Comparison of ENCODE assay signal across 23 mouse cellular contexts in the genomic region with DNA sequence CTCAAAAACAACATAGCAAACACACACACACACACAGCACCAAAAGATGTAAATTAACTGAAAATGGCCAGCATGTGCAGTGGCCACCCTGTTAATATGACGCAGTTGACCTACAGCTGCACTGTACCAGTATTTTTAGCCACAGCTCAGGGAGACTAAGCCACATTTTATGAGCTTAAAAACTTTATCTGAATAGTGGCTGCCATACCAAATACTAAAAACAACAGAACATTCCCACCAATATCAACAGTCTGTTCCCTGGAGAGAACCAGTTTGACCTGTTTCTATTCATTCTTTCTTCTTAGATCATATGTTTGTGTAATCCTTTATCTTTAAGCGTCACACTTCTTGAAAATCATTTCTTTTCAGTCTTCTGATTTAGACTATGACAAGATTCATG. TPM values are rescaled to one million over a fixed set of nuclear protein-coding genes. Genes with fewer than 3 reads are reported as not detected.
A peak's percentile ranks its signal among the peaks of the same experiment; 100 is the strongest.
DNase-seq lines count a peak whose midpoint lies in the region; ATAC-seq and TF ChIP-seq lines count a peak whose summit lies in the region.
"Had no signal": no experiment of that assay in that cellular context is flagged by ENCODE, and none has a peak within 500 bp of the region (broad histone marks: within the 10 kb centered on the region; RNA-seq: fewer than 3 reads in every experiment).

No protein-coding gene starts in this region.

- H3K4me2 ChIP-seq in lung, embryonic 14.5 days: no peak overlapping the region
- H3K4me2 ChIP-seq in stomach, embryonic 14.5 days (replicated peaks; ENCODE audit: low read depth, low read length): no peak overlapping the region
- no peak overlapping the region for H3K4me2 ChIP-seq in stomach, embryonic 16.5 days (ENCODE audit: low read depth, low read length)
- H3K4me2 ChIP-seq in midbrain, embryonic 14.5 days (ENCODE audit: low read length): no peak overlapping the region
- H3K4me2 ChIP-seq: embryonic facial prominence, embryonic 13.5 days; forebrain, embryonic 13.5 days; heart, embryonic 11.5 days; hindbrain, embryonic 12.5 days; hindbrain, embryonic 15.5 days had no signal

- TF ChIP-seq CTCF in lung, embryonic 14.5 days (IDR thresholded peaks at IDR 0.05; ENCODE audit: low read depth): no peak
- TF ChIP-seq CTCF in lung, adult 2 months (IDR thresholded peaks at IDR 0.05; ENCODE audit: insufficient read depth, low read length): no peak

- no peak for TF ChIP-seq POLR2A in lung, adult 2 months (IDR thresholded peaks at IDR 0.05; ENCODE audit: borderline replicate concordance, extremely low read depth, low read depth, low read length)

- H3K4me3 ChIP-seq in lung, embryonic 14.5 days (ENCODE audit: low read depth, low read length): no peak overlapping the region
- no peak overlapping the region for H3K4me3 ChIP-seq in lung, adult 2 months (replicated peaks; ENCODE audit: extremely low read depth, low read depth, low read length)
- H3K4me3 ChIP-seq in stomach, embryonic 14.5 days (ENCODE audit: low read depth, low read length): no peak overlapping the region
- H3K4me3 ChIP-seq in stomach, embryonic 16.5 days (replicated peaks; ENCODE audit: low read length): no peak overlapping the region
- no peak overlapping the region for H3K4me3 ChIP-seq in midbrain, embryonic 14.5 days (replicated peaks; ENCODE audit: low read depth, low read length)
- H3K4me3 ChIP-seq: embryonic facial prominence, embryonic 13.5 days; forebrain, embryonic 10.5 days; forebrain, embryonic 13.5 days; hindbrain, embryonic 12.5 days; hindbrain, embryonic 15.5 days had no signal

- H3K4me1 ChIP-seq in lung, embryonic 14.5 days (ENCODE audit: insufficient read depth): no peaks in the 10 kb centered on the region
- H3K4me1 ChIP-seq in lung, adult 2 months (ENCODE audit: control insufficient read depth, insufficient read depth, low read length): no peaks in the 10 kb centered on the region; the same call in 1 of the 2 replicates
- H3K4me1 ChIP-seq in stomach, embryonic 14.5 days (ENCODE audit: control insufficient read depth, insufficient read depth, low read length): no peaks in the 10 kb centered on the region
- H3K4me1 ChIP-seq in stomach, embryonic 16.5 days (ENCODE audit: control insufficient read depth, insufficient read depth, low read length): no peaks in the 10 kb centered on the region; the same call in 1 of the 2 replicates
- no peaks in the 10 kb centered on the region for H3K4me1 ChIP-seq in midbrain, embryonic 14.5 days (ENCODE audit: control insufficient read depth, insufficient read depth, low read length)
- H3K4me1 ChIP-seq: embryonic facial prominence, embryonic 13.5 days; forebrain, embryonic 10.5 days; forebrain, embryonic 13.5 days; hindbrain, embryonic 12.5 days; hindbrain, embryonic 15.5 days had no signal

- no peaks in the 10 kb centered on the region for H3K27me3 ChIP-seq in lung, embryonic 14.5 days (ENCODE audit: insufficient read depth, low read length)
- no peaks in the 10 kb centered on the region for H3K27me3 ChIP-seq in stomach, embryonic 14.5 days (ENCODE audit: control insufficient read depth, insufficient read depth, low read length)
- no peaks in the 10 kb centered on the region for H3K27me3 ChIP-seq in stomach, embryonic 16.5 days (ENCODE audit: control insufficient read depth, insufficient read depth, low read length)
- H3K27me3 ChIP-seq in midbrain, embryonic 14.5 days (ENCODE audit: control insufficient read depth, insufficient read depth, low read length): no peaks in the 10 kb centered on the region
- H3K27me3 ChIP-seq: embryonic facial prominence, embryonic 13.5 days; forebrain, embryonic 13.5 days; hindbrain, embryonic 12.5 days; hindbrain, embryonic 15.5 days had no signal

- no peak for DNase-seq in lung, embryonic 14.5 days
- no peak for DNase-seq in lung, adult 2 months
- no peak for DNase-seq in midbrain, embryonic 14.5 days
- no peak for DNase-seq in heart, adult 18-20 months
- DNase-seq: adrenal gland, adult 8-10 months; adrenal gland, postnatal 25 days; cerebellum, adult 18-20 months; cerebellum, adult 9-10 months; cerebellum, postnatal 14 days; gastrocnemius, postnatal 10 days; gastrocnemius, postnatal 36 days had no signal

- 76% methylated on average over 2 of the region's 2 CpGs for whole genome bisulfite sequencing in lung, embryonic 14.5 days
- WGBS in lung, adult 2 months: 79% methylated on average over 2 of the region's 2 CpGs
- 69% methylated on average over 2 of the region's 2 CpGs for WGBS in stomach, embryonic 14.5 days
- WGBS in stomach, embryonic 16.5 days: 67% methylated on average over 2 of the region's 2 CpGs
- whole genome bisulfite sequencing in midbrain, embryonic 14.5 days: 98% methylated on average over 2 of the region's 2 CpGs

- ATAC-seq in lung, embryonic 14.5 days (ENCODE audit: insufficient read depth): no peak
- peak; percentile 64; the same call in 1 of the 2 replicates for ATAC-seq in stomach, embryonic 14.5 days (ENCODE audit: insufficient number of reproducible peaks, insufficient read depth, low FRiP score, low read depth)
- peak; percentile 72 for ATAC-seq in stomach, embryonic 16.5 days (ENCODE audit: insufficient read depth, low FRiP score)
- no peak for ATAC-seq in midbrain, embryonic 14.5 days (ENCODE audit: low FRiP score, low TSS enrichment)
- ATAC-seq: activated CD4-positive, CD25-positive, alpha-beta regulatory T cell, adult 4 months; CD4-positive, CD25-positive, alpha-beta regulatory T cell, adult 4 months; forebrain, embryonic 13.5 days; forebrain, embryonic 16.5 days had no signal

- peaks cover 88% of the 10 kb centered on the region for H3K36me3 ChIP-seq in lung, embryonic 14.5 days (ENCODE audit: insufficient read depth)
- peaks cover 34% of the 10 kb centered on the region for H3K36me3 ChIP-seq in stomach, embryonic 14.5 days (ENCODE audit: control insufficient read depth, insufficient read depth, low read length)
- H3K36me3 ChIP-seq in stomach, embryonic 16.5 days (ENCODE audit: control insufficient read depth, insufficient read depth, low read length): peaks cover 25% of the 10 kb centered on the region
- H3K36me3 ChIP-seq in midbrain, embryonic 14.5 days (ENCODE audit: control insufficient read depth, insufficient read depth, low read length): peaks cover 15% of the 10 kb centered on the region

- H3K9ac ChIP-seq in lung, embryonic 14.5 days: no peak overlapping the region
- no peak overlapping the region for H3K9ac ChIP-seq in stomach, embryonic 14.5 days (replicated peaks; ENCODE audit: low read depth, low read length)
- no peak overlapping the region for H3K9ac ChIP-seq in stomach, embryonic 16.5 days (ENCODE audit: low read length)
- no peak overlapping the region for H3K9ac ChIP-seq in midbrain, embryonic 14.5 days (replicated peaks; ENCODE audit: low read length)
- H3K9ac ChIP-seq: embryonic facial prominence, embryonic 13.5 days; forebrain, embryonic 13.5 days; hindbrain, embryonic 12.5 days; hindbrain, embryonic 15.5 days had no signal

- no peaks in the 10 kb centered on the region for H3K9me3 ChIP-seq in lung, embryonic 14.5 days (ENCODE audit: low read depth, low read length)
- no peaks in the 10 kb centered on the region for H3K9me3 ChIP-seq in stomach, embryonic 14.5 days (ENCODE audit: control insufficient read depth, low read depth, low read length)
- H3K9me3 ChIP-seq in stomach, embryonic 16.5 days (replicated peaks; ENCODE audit: control insufficient read depth, low read length): no peaks in the 10 kb centered on the region
- no peaks in the 10 kb centered on the region for H3K9me3 ChIP-seq in midbrain, embryonic 14.5 days (ENCODE audit: control insufficient read depth, low read length)
- H3K9me3 ChIP-seq: embryonic facial prominence, embryonic 13.5 days; forebrain, embryonic 10.5 days; forebrain, embryonic 13.5 days; hindbrain, embryonic 12.5 days; hindbrain, embryonic 15.5 days had no signal

- H3K27ac ChIP-seq in lung, embryonic 14.5 days (ENCODE audit: low read depth): peak overlapping the region; percentile 30; the same call in 1 of the 2 replicates
- H3K27ac ChIP-seq in stomach, embryonic 14.5 days (ENCODE audit: low read length): peak overlapping the region; percentile 66; the same call in 1 of the 2 replicates
- H3K27ac ChIP-seq in stomach, embryonic 16.5 days (ENCODE audit: low read length): peak overlapping the region; percentile 78
- H3K27ac ChIP-seq in midbrain, embryonic 14.5 days (replicated peaks; ENCODE audit: low read depth, low read length): no peak overlapping the region
- H3K27ac ChIP-seq: embryonic facial prominence, embryonic 13.5 days; forebrain, embryonic 10.5 days; forebrain, embryonic 13.5 days; hindbrain, embryonic 12.5 days; hindbrain, embryonic 15.5 days had no signal

RNA-seq across cellular contexts. Expression of gene Sap18, which starts 12.9 kb away (rescaled TPM):
- 20.1 and 28.3 TPM in 2 replicates for polyA plus RNA-seq in lung, embryonic 14.5 days (2014; fragmentation: Nextera tagmentation; extraction: Ambion mirVana)
- polyA plus RNA-seq in lung, adult 2 months (2012; rRNA removed): 5.2 and 5.3 TPM in 2 replicates
- polyA plus RNA-seq in stomach, embryonic 14.5 days (2014; fragmentation: Nextera tagmentation; extraction: Ambion mirVana): 41.8 and 59.4 TPM in 2 replicates
- 24.8 and 27.4 TPM in 2 replicates for polyA plus RNA-seq in stomach, embryonic 16.5 days (2015; fragmentation: Nextera tagmentation; extraction: Ambion mirVana)
- polyA plus RNA-seq in midbrain, embryonic 14.5 days (2014; fragmentation: Nextera tagmentation; extraction: Ambion mirVana): 35.6 and 47.9 TPM in 2 replicates
- total RNA-seq in heart, adult 18-20 months (2021): 10 to 100 TPM; 71.5 to 74.0 TPM

RNA-seq across cellular contexts. Expression of gene Ska3, which starts 15.1 kb away (rescaled TPM):
- polyA plus RNA-seq in lung, embryonic 14.5 days (2014; fragmentation: Nextera tagmentation; extraction: Ambion mirVana): 50.1 and 51.8 TPM in 2 replicates
- 0.06 and 0.27 TPM in 2 replicates for polyA plus RNA-seq in lung, adult 2 months (2012; rRNA removed)
- polyA plus RNA-seq in stomach, embryonic 14.5 days (2014; fragmentation: Nextera tagmentation; extraction: Ambion mirVana): 31.0 and 37.7 TPM in 2 replicates
- polyA plus RNA-seq in stomach, embryonic 16.5 days (2015; fragmentation: Nextera tagmentation; extraction: Ambion mirVana): 27.7 and 28.0 TPM in 2 replicates
- polyA plus RNA-seq in midbrain, embryonic 14.5 days (2014; fragmentation: Nextera tagmentation; extraction: Ambion mirVana): 4.8 and 8.6 TPM in 2 replicates
- total RNA-seq in heart, adult 18-20 months (2021): under 1 TPM in 1 of 2 experiments, not detected in 1; 0.22 TPM
- total RNA-seq: gastrocnemius, adult 18-20 months had no signal

RNA-seq across cellular contexts. Expression of gene Mrpl57, which starts 15.1 kb away (rescaled TPM):
- polyA plus RNA-seq in lung, embryonic 14.5 days (2014; fragmentation: Nextera tagmentation; extraction: Ambion mirVana): 145 and 158 TPM in 2 replicates
- 29.7 and 35.8 TPM in 2 replicates for polyA plus RNA-seq in lung, adult 2 months (2012; rRNA removed)
- polyA plus RNA-seq in stomach, embryonic 14.5 days (2014; fragmentation: Nextera tagmentation; extraction: Ambion mirVana): 153 and 167 TPM in 2 replicates
- polyA plus RNA-seq in stomach, embryonic 16.5 days (2015; fragmentation: Nextera tagmentation; extraction: Ambion mirVana): 157 and 167 TPM in 2 replicates
- 143 and 156 TPM in 2 replicates for polyA plus RNA-seq in midbrain, embryonic 14.5 days (2014; fragmentation: Nextera tagmentation; extraction: Ambion mirVana)
- total RNA-seq in heart, adult 18-20 months (2021): 10 to 100 TPM; 70.8 to 77.3 TPM

RNA-seq across cellular contexts. Expression of gene Lats2, which starts 52.7 kb away (rescaled TPM):
- polyA plus RNA-seq in lung, embryonic 14.5 days (2014; fragmentation: Nextera tagmentation; extraction: Ambion mirVana): 25.1 and 28.9 TPM in 2 replicates
- polyA plus RNA-seq in lung, adult 2 months (2012; rRNA removed): 85.5 and 111 TPM in 2 replicates
- 20.8 and 21.5 TPM in 2 replicates for polyA plus RNA-seq in stomach, embryonic 14.5 days (2014; fragmentation: Nextera tagmentation; extraction: Ambion mirVana)
- polyA plus RNA-seq in stomach, embryonic 16.5 days (2015; fragmentation: Nextera tagmentation; extraction: Ambion mirVana): 15.1 and 15.8 TPM in 2 replicates
- 5.4 and 7.1 TPM in 2 replicates for polyA plus RNA-seq in midbrain, embryonic 14.5 days (2014; fragmentation: Nextera tagmentation; extraction: Ambion mirVana)
- 10 to 100 TPM; 30.7 to 31.1 TPM for total RNA-seq in heart, adult 18-20 months (2021)

Comparison
In these comparisons a context has a peak if more than half of its experiments do, and no peak if none do; other contexts are left out.
1. ATAC-seq: peak in stomach, embryonic 14.5 days (single experiment) and stomach, embryonic 16.5 days (single experiment); none in lung, embryonic 14.5 days (single experiment) and midbrain, embryonic 14.5 days (single experiment).